Mouse (Mus musculus) stomach, embryonic 15.5 days (tissue): ENCODE measurements around the gene Tjp2. TPM values are rescaled to one million over a fixed set of nuclear protein-coding genes. Genes with fewer than 3 reads are reported as not detected.

Experiments
- ATAC-seq: fragments of 200-750 bp; cut with Nextera tagmentation; 2 replicates; pipeline ENCODE4 v1.8.0; 2017; ENCODE audit warnings: low read depth, moderate number of reproducible peaks, moderate TSS enrichment; ENCODE audit not compliant: insufficient read depth, low FRiP score
- H3K27ac ChIP-seq: fragments of 300-500 bp; sonication (generic); 2 replicates; pipeline ENCODE4 v1.5.1; 2015; ENCODE audit warnings: mild to moderate bottlenecking, inconsistent platforms
- H3K27me3 ChIP-seq: fragments of 300-500 bp; sonication (generic); replicated peaks from 2 replicates; pipeline ENCODE4 v1.6.1; 2015; ENCODE audit warnings: inconsistent platforms
- H3K36me3 ChIP-seq: fragments of 300-500 bp; sonication (generic); 2 replicates; pipeline ENCODE4 v1.6.1; 2015; ENCODE audit warnings: inconsistent platforms
- H3K4me1 ChIP-seq: fragments of 300-500 bp; sonication (generic); 2 replicates; pipeline ENCODE4 v1.6.1; 2015; ENCODE audit warnings: inconsistent platforms
- H3K4me2 ChIP-seq: fragments of 300-500 bp; sonication (generic); 2 replicates; pipeline ENCODE4 v1.6.1; 2015; ENCODE audit warnings: mild to moderate bottlenecking, inconsistent platforms
- H3K4me3 ChIP-seq: fragments of 300-500 bp; sonication (generic); replicated peaks from 2 replicates; pipeline ENCODE4 v1.5.1; 2015; ENCODE audit warnings: inconsistent platforms
- H3K9ac ChIP-seq: fragments of 300-500 bp; sonication (generic); 2 replicates; pipeline ENCODE4 v1.6.1; 2015; ENCODE audit warnings: inconsistent platforms
- H3K9me3 ChIP-seq: fragments of 300-500 bp; sonication (generic); 2 replicates; pipeline ENCODE4 v1.6.1; 2016; ENCODE audit warnings: inconsistent platforms
- WGBS: fragments of 180-500 bp; shearing (Covaris S2); methylation state at CpG from one replicate; pipeline ENCODE4 v1.1.7; 2015; 5-methylcytosine and 5-hydroxymethylcytosine counted together
- polyA plus RNA-seq: library from polyadenylated mRNA; unstranded; fragments of >200 nt; fragmentation: Nextera tagmentation; extraction: Ambion mirVana; gene quantifications from 2 replicates; pipeline ENCODE4 v1.2.1, GENCODE M21; 2015

Gene Tjp2
- polyA plus RNA-seq, 1 experiment from 2014 or later = 34.5 TPM

GRCm38 (mm10) chr19:24077658-24078057 is 147.2 kb downstream of the Tjp2 start:
- Histone ChIP-seq H3K9me3 (no peaks in the 10 kb centered on the region), H3K9ac (no peak overlapping the region), H3K27me3 (no peaks in the 10 kb centered on the region), H3K4me1 (no peaks in the 10 kb centered on the region), H3K4me2 (no peak overlapping the region), H3K27ac (no peak overlapping the region), H3K36me3 (no peaks in the 10 kb centered on the region), H3K4me3 (no peak overlapping the region)
- 89% methylated on average over 3 of the region's 3 CpGs for WGBS
- ATAC-seq = no peak

- H3K36me3 ChIP-seq = no peaks in the 10 kb centered on the region
- no peaks in the 10 kb centered on the region for H3K27me3 ChIP-seq
- no peaks in the 10 kb centered on the region for H3K9me3 ChIP-seq
- no peaks in the 10 kb centered on the region for H3K4me1 ChIP-seq
- H3K9ac ChIP-seq = no peak overlapping the region
- no peak overlapping the region for H3K4me3 ChIP-seq
- H3K4me2 ChIP-seq = no peak overlapping the region
- no peak overlapping the region for H3K27ac ChIP-seq
- WGBS = 83% methylated on average over 7 of the region's 7 CpGs
- no peak for ATAC-seq
These were observed 148.3 kb downstream of the Tjp2 start for GRCm38 (mm10) chr19:24076536-24076935.

GRCm38 (mm10) chr19:24075927-24076326 is 148.9 kb downstream of the Tjp2 start:
- Histone ChIP-seq H3K4me1 (no peaks in the 10 kb centered on the region), H3K9ac (no peak overlapping the region), H3K4me3 (no peak overlapping the region), H3K4me2 (no peak overlapping the region), H3K27ac (no peak overlapping the region), H3K36me3 (no peaks in the 10 kb centered on the region), H3K27me3 (no peaks in the 10 kb centered on the region), H3K9me3 (no peaks in the 10 kb centered on the region)
- WGBS = 79% methylated on average over 8 of the region's 8 CpGs
- no peak for ATAC-seq

- H3K27ac ChIP-seq = no peak overlapping the region
- H3K9ac ChIP-seq = no peak overlapping the region
- no peak overlapping the region for H3K4me3 ChIP-seq
- H3K4me2 ChIP-seq = no peak overlapping the region
- no peaks in the 10 kb centered on the region for H3K4me1 ChIP-seq
- no peaks in the 10 kb centered on the region for H3K9me3 ChIP-seq
- WGBS = 75% methylated on average over 4 of the region's 4 CpGs
- H3K36me3 ChIP-seq = no peaks in the 10 kb centered on the region
- no peaks in the 10 kb centered on the region for H3K27me3 ChIP-seq
- no peak for ATAC-seq
These were observed 151.7 kb downstream of the Tjp2 start for GRCm38 (mm10) chr19:24073155-24073554.

- WGBS = 52% methylated on average over 12 of the region's 12 CpGs
- Histone ChIP-seq H3K27ac (no peak overlapping the region), H3K9ac (no peak overlapping the region), H3K27me3 (no peaks in the 10 kb centered on the region), H3K4me2 (no peak overlapping the region), H3K4me1 (no peaks in the 10 kb centered on the region), H3K9me3 (no peaks in the 10 kb centered on the region), H3K4me3 (no peak overlapping the region), H3K36me3 (no peaks in the 10 kb centered on the region)
- no peak for ATAC-seq
These were observed 160.4 kb downstream of the Tjp2 start for GRCm38 (mm10) chr19:24064348-24064895.

- no peaks in the 10 kb centered on the region for H3K4me1 ChIP-seq
- H3K4me3 ChIP-seq = no peak overlapping the region
- H3K36me3 ChIP-seq = no peaks in the 10 kb centered on the region
- no peak overlapping the region for H3K9ac ChIP-seq
- H3K27me3 ChIP-seq = no peaks in the 10 kb centered on the region
- 68% methylated on average over 4 of the region's 4 CpGs for WGBS
- no peak overlapping the region for H3K4me2 ChIP-seq
- no peaks in the 10 kb centered on the region for H3K9me3 ChIP-seq
- no peak overlapping the region for H3K27ac ChIP-seq
- no peak for ATAC-seq
These were observed 161.2 kb downstream of the Tjp2 start for GRCm38 (mm10) chr19:24063585-24063984.

- WGBS = 65% methylated on average over 8 of the region's 8 CpGs
- H3K27ac ChIP-seq = no peak overlapping the region
- no peaks in the 10 kb centered on the region for H3K36me3 ChIP-seq
- H3K4me1 ChIP-seq = peaks cover 3% of the 10 kb centered on the region; the same call in 1 of the 2 replicates
- no peak for ATAC-seq
- H3K4me2 ChIP-seq = no peak overlapping the region
- H3K27me3 ChIP-seq = no peaks in the 10 kb centered on the region
- no peaks in the 10 kb centered on the region for H3K9me3 ChIP-seq
- H3K4me3 ChIP-seq = no peak overlapping the region
- H3K9ac ChIP-seq = no peak overlapping the region
These were observed 166.0 kb downstream of the Tjp2 start for GRCm38 (mm10) chr19:24058851-24059250.

GRCm38 (mm10) chr19:24058021-24058420 is 166.8 kb downstream of the Tjp2 start:
- Histone ChIP-seq H3K36me3 (no peaks in the 10 kb centered on the region), H3K27me3 (no peaks in the 10 kb centered on the region), H3K4me2 (no peak overlapping the region), H3K9me3 (no peaks in the 10 kb centered on the region), H3K27ac (no peak overlapping the region), H3K9ac (no peak overlapping the region), H3K4me1 (peaks cover 3% of the 10 kb centered on the region; the same call in 1 of the 2 replicates), H3K4me3 (no peak overlapping the region)
- no peak for ATAC-seq
- 58% methylated on average over 5 of the region's 5 CpGs for WGBS

- H3K4me2 ChIP-seq = no peak overlapping the region
- 97% methylated on average over 1 of the region's 1 CpGs for WGBS
These were observed 167.9 kb downstream of the Tjp2 start for GRCm38 (mm10) chr19:24056880-24057279.

GRCm38 (mm10) chr19:24054904-24055303 is 169.9 kb downstream of the Tjp2 start:
- Histone ChIP-seq H3K36me3 (no peaks in the 10 kb centered on the region), H3K27ac (peak overlapping the region; percentile 33; the same call in 1 of the 2 replicates), H3K4me2 (no peak overlapping the region), H3K27me3 (no peaks in the 10 kb centered on the region), H3K4me3 (no peak overlapping the region), H3K9ac (no peak overlapping the region), H3K4me1 (peaks cover 3% of the 10 kb centered on the region; the same call in 1 of the 2 replicates), H3K9me3 (no peaks in the 10 kb centered on the region)
- 31% methylated on average over 2 of the region's 2 CpGs for WGBS
- ATAC-seq = 0 out of 2 replicates have a peak, but pooled peaks have one; percentile 22

More at GRCm38 (mm10) chr19:24056880-24057279, 167.9 kb downstream of the Tjp2 start:
- no peaks in the 10 kb centered on the region for H3K9me3 ChIP-seq
- no peaks in the 10 kb centered on the region for H3K36me3 ChIP-seq
- H3K27me3 ChIP-seq = no peaks in the 10 kb centered on the region
- H3K27ac ChIP-seq = no peak overlapping the region
- H3K4me1 ChIP-seq = peaks cover 3% of the 10 kb centered on the region; the same call in 1 of the 2 replicates
- no peak overlapping the region for H3K9ac ChIP-seq
- no peak overlapping the region for H3K4me3 ChIP-seq
- no peak for ATAC-seq

GRCm38 (mm10) chr19:24054265-24054664 is 170.6 kb downstream of the Tjp2 start:
- Histone ChIP-seq H3K4me2 (no peak overlapping the region), H3K27me3 (no peaks in the 10 kb centered on the region), H3K36me3 (no peaks in the 10 kb centered on the region), H3K4me3 (no peak overlapping the region), H3K4me1 (peaks cover 3% of the 10 kb centered on the region; the same call in 1 of the 2 replicates), H3K27ac (peak overlapping the region; percentile 72), H3K9ac (no peak overlapping the region), H3K9me3 (no peaks in the 10 kb centered on the region)
- ATAC-seq = no peak
- 39% methylated on average over 5 of the region's 5 CpGs for WGBS

- WGBS = 63% methylated on average over 2 of the region's 2 CpGs
- Histone ChIP-seq H3K27me3 (no peaks in the 10 kb centered on the region), H3K27ac (no peak overlapping the region), H3K4me2 (no peak overlapping the region), H3K9ac (no peak overlapping the region), H3K9me3 (no peaks in the 10 kb centered on the region), H3K36me3 (no peaks in the 10 kb centered on the region), H3K4me1 (peaks cover 3% of the 10 kb centered on the region; the same call in 1 of the 2 replicates), H3K4me3 (no peak overlapping the region)
- no peak for ATAC-seq
These were observed 174.3 kb downstream of the Tjp2 start for GRCm38 (mm10) chr19:24050514-24050913.

- H3K4me2 ChIP-seq = no peak overlapping the region
- no peak overlapping the region for H3K4me3 ChIP-seq
- H3K9me3 ChIP-seq = no peaks in the 10 kb centered on the region
- H3K27me3 ChIP-seq = no peaks in the 10 kb centered on the region
- no peak overlapping the region for H3K9ac ChIP-seq
- H3K27ac ChIP-seq = no peak overlapping the region
- H3K4me1 ChIP-seq = 0 out of 2 replicates have a peak, but pooled peaks cover 2% of the 10 kb centered on the region
- 77% methylated on average over 3 of the region's 3 CpGs for WGBS
- no peak for ATAC-seq
- no peaks in the 10 kb centered on the region for H3K36me3 ChIP-seq
These were observed 175.5 kb downstream of the Tjp2 start for GRCm38 (mm10) chr19:24049329-24049728.
